Mouse (Mus musculus) liver, embryonic 14.5 days (tissue): ENCODE data around the gene Bcat1. TPM values are rescaled to one million over a fixed set of nuclear protein-coding genes. Genes with fewer than 3 reads are reported as not detected.

Source experiments
- ATAC-seq: fragments of 200-750 bp; cut with Nextera tagmentation; 2 replicates; pipeline ENCODE4 v1.8.0; 2017; ENCODE audit warnings: moderate number of reproducible peaks, mild to moderate bottlenecking, moderate library complexity; ENCODE audit not compliant: insufficient read depth
- DNase-seq, 3 experiments: peaks; one replicate each; pipeline ENCODE4 v3.0.0-alpha.2; 2012 to 2013; ENCODE audit warnings: low read depth in 3 of 3, low spot score in 3 of 3
- H3K27ac ChIP-seq: fragments of 300-500 bp; sonication (generic); 2 replicates; pipeline ENCODE4 v1.5.1; 2014; ENCODE audit warnings: moderate library complexity, mild to moderate bottlenecking, control low read depth, inconsistent platforms
- H3K27me3 ChIP-seq: fragments of 300-500 bp; sonication (generic); 2 replicates; pipeline ENCODE4 v1.6.1; 2014; ENCODE audit warnings: mild to moderate bottlenecking, low read length, moderate library complexity; ENCODE audit not compliant: control insufficient read depth, insufficient read depth
- H3K36me3 ChIP-seq: fragments of 300-500 bp; sonication (generic); replicated peaks from 2 replicates; pipeline ENCODE4 v1.6.1; 2014; ENCODE audit warnings: low read depth; ENCODE audit not compliant: control insufficient read depth, insufficient read depth
- H3K4me1 ChIP-seq, 2 experiments: fragments of 200-500 bp in 1 of 2; fragments of 300-500 bp in 1 of 2; sonication (generic) in 1 of 2; replicated peaks; 2 replicates each; pipeline ENCODE4 v1.6.1; 2012 to 2014; ENCODE audit warnings: antibody characterized with exemption in 1 of 2, inconsistent platforms in 1 of 2, low read length in 1 of 2; ENCODE audit not compliant: control insufficient read depth in 2 of 2, insufficient read depth in 2 of 2
- H3K4me2 ChIP-seq: fragments of 300-500 bp; sonication (generic); 2 replicates; pipeline ENCODE4 v1.6.1; 2014; ENCODE audit warnings: low read depth, mild to moderate bottlenecking, control low read depth, moderate library complexity
- H3K4me3 ChIP-seq, 2 experiments: fragments of 200-500 bp in 1 of 2; fragments of 300-500 bp in 1 of 2; sonication (generic) in 1 of 2; 2 replicates each; pipeline ENCODE4 v1.5.1; 2012 to 2014; ENCODE audit warnings: low read depth in 2 of 2, low read length in 2 of 2, mild to moderate bottlenecking in 2 of 2, control low read depth in 1 of 2, inconsistent platforms in 1 of 2, moderate library complexity in 1 of 2; ENCODE audit not compliant: insufficient read depth in 1 of 2
- H3K9ac ChIP-seq: fragments of 300-500 bp; sonication (generic); replicated peaks from 2 replicates; pipeline ENCODE4 v1.6.1; 2014; ENCODE audit warnings: mild to moderate bottlenecking, control low read depth, moderate library complexity
- H3K9me3 ChIP-seq: fragments of 300-500 bp; sonication (generic); 2 replicates; pipeline ENCODE4 v1.6.1; 2016; ENCODE audit warnings: low read length, mixed read lengths; ENCODE audit not compliant: control insufficient read depth
- CTCF ChIP-seq: IDR thresholded peaks from 2 replicates; pipeline ENCODE4 v1.5.1; 2016; ENCODE audit warnings: antibody characterized with exemption, low read depth, control low read depth
- EP300 ChIP-seq: IDR thresholded peaks from 2 replicates; pipeline ENCODE4 v1.6.1; 2016; ENCODE audit warnings: antibody characterized with exemption, low read depth
- WGBS: fragments of 180-500 bp; shearing (Covaris S2); extraction: QIAGEN DNeasy Blood & Tissue Kit; methylation state at CpG from one replicate; pipeline ENCODE4 v1.1.7; 2014; ENCODE audit not compliant: insufficient replicate concordance; 5-methylcytosine and 5-hydroxymethylcytosine counted together
- polyA plus RNA-seq, 2 experiments: library from polyadenylated mRNA; depleted of rRNA in 1 of 2; stranded (reverse) in 1 of 2; unstranded in 1 of 2; fragments of >200 nt; fragmentation: Nextera tagmentation in 1 of 2; extraction: Ambion mirVana in 1 of 2; gene quantifications; 2 replicates each; pipeline versions ENCODE4 v1.2.1 to v1.2.3; 2012 to 2014

Gene Bcat1
- polyA plus RNA-seq, 2 experiments: 0.06 to 0.51 TPM

DNA sequence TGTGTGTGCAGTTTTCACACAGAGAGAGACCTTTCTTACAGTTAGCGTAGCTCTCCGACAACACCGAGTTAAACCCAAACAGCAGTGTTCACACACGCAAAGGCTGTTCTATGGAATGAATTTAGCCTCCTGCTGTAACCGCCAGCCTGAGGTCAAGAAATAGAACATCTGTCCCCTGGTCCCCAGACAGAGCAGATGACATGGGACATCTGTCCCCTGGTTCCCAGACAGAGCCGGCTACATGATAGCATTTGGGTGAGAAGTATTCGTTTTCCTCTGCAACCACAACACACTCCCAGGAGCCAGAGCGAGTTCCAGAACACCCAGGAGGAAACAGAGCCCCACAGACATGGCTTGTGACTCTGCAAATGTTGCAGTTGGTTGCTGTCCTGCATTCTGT lies 63.3 kb downstream of the Bcat1 start:
- H3K36me3 ChIP-seq: no peaks in the 10 kb centered on the region
- H3K9ac ChIP-seq: no peak overlapping the region
- no peak overlapping the region for H3K4me2 ChIP-seq
- no peak for DNase-seq
- ATAC-seq: no peak
- no peak for TF ChIP-seq CTCF
- TF ChIP-seq EP300: no peak
- H3K4me1 ChIP-seq: peaks cover 0 to 6% of the 10 kb centered on the region in 2 experiments; a peak in 1 of 4 replicates
- H3K9me3 ChIP-seq: no peaks in the 10 kb centered on the region
- H3K27ac ChIP-seq: no peak overlapping the region
- no peak overlapping the region for H3K4me3 ChIP-seq
- WGBS: 73% methylated on average over 8 of the region's 8 CpGs
- no peaks in the 10 kb centered on the region for H3K27me3 ChIP-seq

DNA sequence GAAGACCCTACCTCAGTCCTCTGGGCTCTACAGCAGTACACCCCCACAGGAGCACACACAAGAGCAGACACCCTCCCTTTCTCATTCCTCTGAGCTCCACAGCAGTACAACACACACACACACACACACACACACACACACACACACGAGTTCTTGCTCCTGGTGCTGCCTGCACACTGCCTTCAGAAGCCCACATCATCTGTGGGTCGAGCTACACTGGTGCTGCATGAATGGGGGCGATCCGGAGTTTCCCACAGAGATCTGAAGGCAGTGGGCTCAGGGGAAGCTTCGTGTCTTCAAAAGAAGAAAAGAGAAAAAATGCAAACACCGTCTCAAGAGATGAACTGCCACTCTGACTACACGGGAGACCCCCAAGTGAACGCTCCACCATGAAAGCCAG lies 64.8 kb downstream of the Bcat1 start:
- H3K4me2 ChIP-seq: no peak overlapping the region
- TF ChIP-seq EP300: no peak
- TF ChIP-seq CTCF: no peak
- ATAC-seq (no peak), DNase-seq (no peak)
- no peaks in the 10 kb centered on the region for H3K27me3 ChIP-seq
- no peak overlapping the region for H3K4me3 ChIP-seq
- no peaks in the 10 kb centered on the region for H3K4me1 ChIP-seq
- H3K27ac ChIP-seq: no peak overlapping the region
- H3K9me3 ChIP-seq: no peaks in the 10 kb centered on the region
- no peaks in the 10 kb centered on the region for H3K36me3 ChIP-seq
- no peak overlapping the region for H3K9ac ChIP-seq
- WGBS: 55% methylated on average over 8 of the region's 8 CpGs

- 45% methylated on average over 8 of the region's 8 CpGs for WGBS
- H3K36me3 ChIP-seq: no peaks in the 10 kb centered on the region
- no peak overlapping the region for H3K4me2 ChIP-seq
- no peak overlapping the region for H3K4me3 ChIP-seq
- H3K27me3 ChIP-seq: no peaks in the 10 kb centered on the region
- H3K27ac ChIP-seq: no peak overlapping the region
- TF ChIP-seq CTCF (peak; percentile 63), EP300 (no peak)
- DNase-seq (no peak), ATAC-seq (no peak)
- no peak overlapping the region for H3K9ac ChIP-seq
- H3K9me3 ChIP-seq: no peaks in the 10 kb centered on the region
- no peaks in the 10 kb centered on the region for H3K4me1 ChIP-seq
Observed at GRCm38 (mm10) chr6:145009859-145010818, 65.8 kb downstream of the Bcat1 start.

- Histone ChIP-seq H3K9ac (no peak overlapping the region), H3K36me3 (no peaks in the 10 kb centered on the region), H3K27me3 (no peaks in the 10 kb centered on the region), H3K4me1 (0 out of 4 replicates have a peak, but pooled peaks cover 0 to 2% of the 10 kb centered on the region in 2 experiments), H3K4me3 (no peak overlapping the region), H3K9me3 (no peaks in the 10 kb centered on the region), H3K27ac (no peak overlapping the region), H3K4me2 (no peak overlapping the region)
- DNase-seq: no peak
- no peak for ATAC-seq
- TF ChIP-seq CTCF (no peak), EP300 (no peak)
Observed at GRCm38 (mm10) chr6:145003459-145003858, 72.5 kb downstream of the Bcat1 start.

DNA sequence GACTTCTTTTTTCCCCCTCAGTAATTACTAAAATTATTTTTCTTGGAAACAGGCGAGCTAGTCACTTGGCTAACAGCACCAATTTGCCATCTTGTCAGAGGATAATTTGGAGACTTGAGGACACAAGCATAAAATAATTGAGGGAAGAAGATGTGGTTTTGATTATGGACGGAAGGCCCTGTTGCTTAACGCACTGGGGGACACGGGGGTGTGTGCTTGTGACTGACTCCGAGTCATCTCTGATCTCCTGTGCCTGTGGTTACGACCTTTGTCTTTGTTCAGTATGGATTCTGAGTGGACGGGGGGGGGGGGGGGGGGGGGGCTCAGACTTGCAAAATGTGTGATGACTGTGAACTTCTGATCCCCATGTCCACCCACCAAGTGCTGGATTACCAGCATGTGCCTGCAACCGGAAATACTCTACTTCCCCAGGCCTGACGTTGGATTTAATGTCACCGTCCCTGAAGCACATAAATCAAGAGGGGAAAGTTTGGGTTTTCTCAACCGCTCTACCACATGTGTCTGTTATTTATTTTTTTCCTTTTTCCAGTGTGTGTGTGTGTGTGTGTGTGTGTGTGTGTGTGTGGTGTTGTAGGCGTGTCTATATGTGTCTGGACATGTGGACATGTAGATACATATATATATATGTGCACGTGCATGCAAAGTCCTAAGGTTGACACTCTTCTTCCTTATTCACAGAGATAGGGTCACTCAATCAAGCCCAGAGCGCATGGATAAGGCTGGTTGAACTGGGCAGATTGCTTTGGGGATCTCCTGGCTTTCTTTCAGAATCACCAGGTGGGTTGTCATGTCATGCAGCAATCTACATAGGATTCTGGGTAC lies 73.7 kb downstream of the Bcat1 start:
- H3K9ac ChIP-seq: no peak overlapping the region
- H3K9me3 ChIP-seq: no peaks in the 10 kb centered on the region
- TF ChIP-seq CTCF: no peak
- no peak for TF ChIP-seq EP300
- no peaks in the 10 kb centered on the region for H3K36me3 ChIP-seq
- WGBS: 44% methylated on average over 14 of the region's 14 CpGs
- H3K27me3 ChIP-seq: no peaks in the 10 kb centered on the region
- ATAC-seq: no peak
- no peak overlapping the region for H3K4me3 ChIP-seq
- H3K27ac ChIP-seq: no peak overlapping the region
- no peak overlapping the region for H3K4me2 ChIP-seq
- H3K4me1 ChIP-seq: 0 out of 4 replicates have a peak, but pooled peaks cover 0 to 2% of the 10 kb centered on the region in 2 experiments
- DNase-seq: no peak
